Mouse (Mus musculus) E14TG2a.4 (cell line): ENCODE data around the gene Hydin.

Source experiments
- CTCF ChIP-seq: conservative IDR thresholded peaks from 2 replicates; pipeline ENCODE4 v1.5.1; 2014; ENCODE audit warnings: low read length
- POU5F1 ChIP-seq: IDR thresholded peaks from 2 replicates; pipeline ENCODE4 v1.6.1; 2014; ENCODE audit warnings: low read length, borderline replicate concordance

- no peak for TF ChIP-seq CTCF
- TF ChIP-seq POU5F1 = no peak
Measured at GRCm38 (mm10) chr8:110592641-110593040, 325.9 kb downstream of the Hydin start.
